Mouse (Mus musculus): ENCODE measurements around the gene Bud13. TPM values are rescaled to one million over a fixed set of nuclear protein-coding genes. Genes with fewer than 3 reads are reported as not detected.
"Not testable (repeated sequence)": the region's sequence is repeated elsewhere in the genome, so short reads cannot be mapped to it uniquely, and the experiment has no call there.

Bud13 gene
- polyA plus RNA-seq, 1 experiment from 2014 or later, result 22.8 TPM

- Histone ChIP-seq H3K27me3 (ENCODE audit: insufficient read depth, poor library complexity, severe bottlenecking) (0 out of 2 replicates have a peak, but pooled peaks cover 5% of the 10 kb centered on the region), H3K36me3 (no peaks in the 10 kb centered on the region), H3K4me3 (no peak overlapping the region), H3K9me3 (peaks cover 3% of the 10 kb centered on the region; the same call in 1 of the 2 replicates), H3K4me1 (0 out of 2 replicates have a peak, but pooled peaks cover 3% of the 10 kb centered on the region), H3K27ac (no peak overlapping the region)
- 53% methylated on average over 11 of the region's 11 CpGs for WGBS
- no peak for DNase-seq (ENCODE audit: low spot score)
Measured at GRCm38 (mm10) chr9:46315807-46316365, 33.1 kb downstream of the Bud13 start.

- WGBS, result 37% methylated on average over 5 of the region's 5 CpGs
- 0 out of 2 replicates have a peak, but pooled peaks cover 6% of the 10 kb centered on the region for H3K27me3 ChIP-seq (ENCODE audit: insufficient read depth, poor library complexity, severe bottlenecking)
- no peak for DNase-seq (ENCODE audit: low spot score)
- H3K4me3 ChIP-seq, result no peak overlapping the region
- no peaks in the 10 kb centered on the region for H3K36me3 ChIP-seq
- H3K4me1 ChIP-seq, result 0 out of 2 replicates have a peak, but pooled peaks cover 3% of the 10 kb centered on the region
- H3K27ac ChIP-seq, result no peak overlapping the region
- peaks cover 3% of the 10 kb centered on the region; the same call in 1 of the 2 replicates for H3K9me3 ChIP-seq
Measured at GRCm38 (mm10) chr9:46316388-46316787, 33.6 kb downstream of the Bud13 start.

GRCm38 (mm10) chr9:46316909-46317308 lies 34.1 kb downstream of the Bud13 start:
- WGBS, result 61% methylated on average over 8 of the region's 8 CpGs
- Histone ChIP-seq H3K4me1 (0 out of 2 replicates have a peak, but pooled peaks cover 3% of the 10 kb centered on the region), H3K36me3 (no peaks in the 10 kb centered on the region), H3K27me3 (ENCODE audit: insufficient read depth, poor library complexity, severe bottlenecking) (peaks cover 11% of the 10 kb centered on the region; the same call in 1 of the 2 replicates), H3K4me3 (no peak overlapping the region), H3K27ac (no peak overlapping the region), H3K9me3 (peaks cover 3% of the 10 kb centered on the region; the same call in 1 of the 2 replicates)
- no peak for DNase-seq (ENCODE audit: low spot score)

- whole genome bisulfite sequencing, result 87% methylated on average over 3 of the region's 3 CpGs
- H3K4me1 ChIP-seq, result 0 out of 2 replicates have a peak, but pooled peaks cover 3% of the 10 kb centered on the region
- DNase-seq (ENCODE audit: low spot score), result no peak
- no peak overlapping the region for H3K4me3 ChIP-seq
- H3K27ac ChIP-seq, result no peak overlapping the region
- H3K36me3 ChIP-seq, result no peaks in the 10 kb centered on the region
- peaks cover 21% of the 10 kb centered on the region; the same call in 1 of the 2 replicates for H3K27me3 ChIP-seq (ENCODE audit: insufficient read depth, poor library complexity, severe bottlenecking)
- peaks cover 3% of the 10 kb centered on the region; the same call in 1 of the 2 replicates for H3K9me3 ChIP-seq
Measured at GRCm38 (mm10) chr9:46317957-46318356, 35.1 kb downstream of the Bud13 start.

GRCm38 (mm10) chr9:46319886-46320285 lies 37.1 kb downstream of the Bud13 start, which contains the start of gene 4931429L15Rik:
4931429L15Rik (minus strand) TSS chr9:46319986.
- not testable (repeated sequence) for H3K27ac ChIP-seq, H3K9me3 ChIP-seq, H3K4me1 ChIP-seq, H3K4me3 ChIP-seq, H3K36me3 ChIP-seq
- DNase-seq (ENCODE audit: low spot score), result peak; percentile 47
- 90% methylated on average over 6 of the region's 6 CpGs for WGBS
- H3K27me3 ChIP-seq (ENCODE audit: insufficient read depth, poor library complexity, severe bottlenecking), result peaks cover 21% of the 10 kb centered on the region; the same call in 1 of the 2 replicates

- peak; percentile 58 for DNase-seq (ENCODE audit: low spot score)
- Histone ChIP-seq H3K4me3 (no peak overlapping the region), H3K4me1 (0 out of 2 replicates have a peak, but pooled peaks cover 3% of the 10 kb centered on the region)
Measured at GRCm38 (mm10) chr9:46320461-46320860, 37.7 kb downstream of the Bud13 start.

GRCm38 (mm10) chr9:46326694-46327405 lies 44.0 kb downstream of the Bud13 start:
- Histone ChIP-seq H3K4me3 (no peak overlapping the region), H3K9me3 (no peaks in the 10 kb centered on the region), H3K27me3 (ENCODE audit: insufficient read depth, poor library complexity, severe bottlenecking) (peaks cover 25% of the 10 kb centered on the region; the same call in 1 of the 2 replicates), H3K4me1 (peaks cover 22% of the 10 kb centered on the region), H3K27ac (no peak overlapping the region), H3K36me3 (no peaks in the 10 kb centered on the region)
- peak; percentile 51 for DNase-seq (ENCODE audit: low spot score)
- WGBS, result 89% methylated on average over 11 of the region's 11 CpGs

More at GRCm38 (mm10) chr9:46320461-46320860, 37.7 kb downstream of the Bud13 start:
- no peak overlapping the region for H3K27ac ChIP-seq
- H3K36me3 ChIP-seq, result no peaks in the 10 kb centered on the region
- WGBS, result 77% methylated on average over 2 of the region's 2 CpGs
- H3K9me3 ChIP-seq, result peaks cover 3% of the 10 kb centered on the region; the same call in 1 of the 2 replicates
- peaks cover 21% of the 10 kb centered on the region; the same call in 1 of the 2 replicates for H3K27me3 ChIP-seq (ENCODE audit: insufficient read depth, poor library complexity, severe bottlenecking)

- H3K36me3 ChIP-seq, result no peaks in the 10 kb centered on the region
- peaks cover 21% of the 10 kb centered on the region for H3K27me3 ChIP-seq (ENCODE audit: insufficient read depth, poor library complexity, severe bottlenecking)
- peak; percentile 71 for DNase-seq (ENCODE audit: low spot score)
- WGBS, result 63% methylated on average over 25 of the region's 25 CpGs
- peak overlapping the region; percentile 86 for H3K27ac ChIP-seq
- H3K4me1 ChIP-seq, result peaks cover 22% of the 10 kb centered on the region
- no peaks in the 10 kb centered on the region for H3K9me3 ChIP-seq
- peak overlapping the region; percentile 53 for H3K4me3 ChIP-seq
Measured at GRCm38 (mm10) chr9:46327706-46328571, 45.1 kb downstream of the Bud13 start.

GRCm38 (mm10) chr9:46328572-46329249 lies 45.9 kb downstream of the Bud13 start:
- Histone ChIP-seq H3K9me3 (no peaks in the 10 kb centered on the region), H3K27ac (peak overlapping the region; percentile 86), H3K27me3 (ENCODE audit: insufficient read depth, poor library complexity, severe bottlenecking) (peaks cover 28% of the 10 kb centered on the region), H3K4me3 (peak overlapping the region; percentile 53), H3K36me3 (no peaks in the 10 kb centered on the region), H3K4me1 (peaks cover 22% of the 10 kb centered on the region)
- DNase-seq (ENCODE audit: low spot score), result peak; percentile 78
- 4% methylated on average over 30 of the region's 30 CpGs for WGBS

- Histone ChIP-seq H3K36me3 (no peaks in the 10 kb centered on the region), H3K9me3 (no peaks in the 10 kb centered on the region), H3K4me3 (peak overlapping the region; percentile 53), H3K27ac (peak overlapping the region; percentile 86), H3K4me1 (peaks cover 22% of the 10 kb centered on the region), H3K27me3 (ENCODE audit: insufficient read depth, poor library complexity, severe bottlenecking) (peaks cover 33% of the 10 kb centered on the region)
- peak; percentile 84 for DNase-seq (ENCODE audit: low spot score)
- WGBS, result 1% methylated on average over 19 of the region's 19 CpGs
Measured at GRCm38 (mm10) chr9:46329250-46329648, 46.4 kb downstream of the Bud13 start.

GRCm38 (mm10) chr9:46329801-46330585 lies 47.2 kb downstream of the Bud13 start:
- Histone ChIP-seq H3K27me3 (ENCODE audit: insufficient read depth, poor library complexity, severe bottlenecking) (peaks cover 41% of the 10 kb centered on the region), H3K4me3 (peak overlapping the region; percentile 53; the same call in 1 of the 2 replicates), H3K27ac (0 out of 2 replicates have a peak overlapping the region, but pooled peaks have one; percentile 16), H3K36me3 (no peaks in the 10 kb centered on the region), H3K9me3 (no peaks in the 10 kb centered on the region), H3K4me1 (peaks cover 28% of the 10 kb centered on the region)
- 10% methylated on average over 24 of the region's 24 CpGs for WGBS
- peak; percentile 70 for DNase-seq (ENCODE audit: low spot score)

All from heart, embryonic 10.5 days (tissue).